Comparison of ENCODE assay signal across 23 mouse cellular contexts in genomic region chr12:87365676-87366075, GRCm38 (mm10).
"Had no signal": no experiment of that assay in that cellular context is flagged by ENCODE, and none has a peak within 500 bp of the region (broad histone marks: within the 10 kb centered on the region; RNA-seq: fewer than 3 reads in every experiment).

No protein-coding gene starts in this region.

- H3K9me3 ChIP-seq: heart, embryonic 10.5 days; heart, embryonic 12.5 days; hindbrain, embryonic 12.5 days; hindbrain, embryonic 15.5 days; kidney, embryonic 15.5 days; limb, embryonic 13.5 days; limb, embryonic 15.5 days; liver, embryonic 12.5 days had no signal

- H3K4me2 ChIP-seq: heart, embryonic 12.5 days; hindbrain, embryonic 12.5 days; hindbrain, embryonic 15.5 days; kidney, embryonic 15.5 days; limb, embryonic 13.5 days; limb, embryonic 15.5 days; liver, embryonic 12.5 days had no signal

- DNase-seq: gastrocnemius, postnatal 14 days; gastrocnemius, postnatal 36 days; heart, adult 18-20 months; heart, postnatal 10 days; kidney, adult 11 months; kidney, adult 2 months; kidney, adult 9 months; kidney, postnatal 14 days; kidney, postnatal 36 days; layer of hippocampus, adult 9-11 months; left cerebral cortex, postnatal 4 days; lung, adult 18-20 months had no signal

- H3K9ac ChIP-seq: heart, embryonic 12.5 days; hindbrain, embryonic 12.5 days; hindbrain, embryonic 15.5 days; kidney, embryonic 15.5 days; limb, embryonic 13.5 days; limb, embryonic 15.5 days; liver, embryonic 12.5 days; liver, embryonic 14.5 days had no signal

- H3K4me1 ChIP-seq: limb, embryonic 15.5 days; liver, embryonic 12.5 days had no signal

- H3K27me3 ChIP-seq: heart, embryonic 12.5 days; hindbrain, embryonic 12.5 days; hindbrain, embryonic 15.5 days; kidney, embryonic 15.5 days; limb, embryonic 13.5 days; limb, embryonic 15.5 days; liver, embryonic 12.5 days had no signal

- ATAC-seq: intestine, embryonic 16.5 days; liver, embryonic 12.5 days had no signal

- H3K27ac ChIP-seq: heart, embryonic 10.5 days; hindbrain, embryonic 12.5 days; hindbrain, embryonic 15.5 days; kidney, embryonic 15.5 days; kidney, postnatal 0 days; limb, embryonic 13.5 days; limb, embryonic 15.5 days; liver, embryonic 12.5 days; liver, embryonic 14.5 days had no signal

- H3K4me3 ChIP-seq: heart, embryonic 10.5 days; heart, embryonic 12.5 days; hindbrain, embryonic 12.5 days; hindbrain, embryonic 15.5 days; kidney, embryonic 15.5 days; limb, embryonic 13.5 days; limb, embryonic 15.5 days; liver, embryonic 12.5 days had no signal
